Mouse (Mus musculus) erythroblast, embryonic 14.5 days (primary cell): ENCODE measurements around the gene P3h2. TPM values are rescaled to one million over a fixed set of nuclear protein-coding genes. Genes with fewer than 3 reads are reported as not detected.

Experiments used
- H3K27me3 ChIP-seq: 2 replicates; pipeline ENCODE4 v1.6.1; 2012; ENCODE audit warnings: inconsistent platforms; ENCODE audit not compliant: control insufficient read depth
- H3K36me3 ChIP-seq: 2 replicates; pipeline ENCODE4 v1.6.1; 2012; ENCODE audit warnings: mild to moderate bottlenecking, inconsistent platforms; ENCODE audit not compliant: control insufficient read depth
- H3K4me1 ChIP-seq: 2 replicates; pipeline ENCODE4 v1.6.1; 2012; ENCODE audit warnings: inconsistent platforms; ENCODE audit not compliant: control insufficient read depth
- H3K4me3 ChIP-seq: replicated peaks from 2 replicates; pipeline ENCODE3; 2012; ENCODE audit warnings: moderate library complexity, mild to moderate bottlenecking, inconsistent platforms
- H3K9me3 ChIP-seq: 2 replicates; pipeline ENCODE4 v1.6.1; 2012; ENCODE audit warnings: low read length, inconsistent platforms, mixed read lengths; ENCODE audit not compliant: control insufficient read depth
- GATA1 ChIP-seq: IDR thresholded peaks from 2 replicates; pipeline ENCODE4 v1.6.1; 2012; ENCODE audit warnings: low read length, inconsistent platforms, mixed read lengths
- TAL1 ChIP-seq: IDR thresholded peaks from 3 replicates; pipeline ENCODE4 v1.6.1; 2012; ENCODE audit warnings: low read length, inconsistent platforms, mixed read lengths
- polyA plus RNA-seq: library from polyadenylated mRNA; stranded (reverse); fragments of >175 nt; gene quantifications from 2 replicates; pipeline ENCODE4 v1.2.3, GENCODE M21; 2012

The P3h2 gene
- polyA plus RNA-seq, 1 experiment = not detected

DNA sequence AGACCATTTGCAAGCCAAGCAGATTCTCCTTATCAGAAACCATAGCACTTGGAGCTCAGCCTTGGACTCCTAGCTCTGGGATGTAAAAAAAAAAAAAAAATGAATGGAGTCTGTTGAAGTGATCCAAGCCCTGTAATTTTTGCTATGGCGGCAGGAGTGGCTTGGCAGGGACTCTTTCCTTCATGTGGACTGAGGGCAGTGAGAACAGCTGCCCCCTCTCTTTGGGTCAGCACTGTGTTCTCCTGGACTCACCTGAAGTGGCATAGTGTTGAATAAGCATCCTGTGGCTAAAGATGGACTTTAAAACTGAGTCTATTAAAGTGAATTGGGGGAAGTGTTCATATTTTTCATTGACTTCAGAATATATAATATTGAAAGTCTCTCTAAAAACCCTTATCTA, 58.2 kb downstream of the P3h2 start:
- H3K36me3 ChIP-seq = no peaks in the 10 kb centered on the region
- no peak overlapping the region for H3K4me3 ChIP-seq
- no peaks in the 10 kb centered on the region for H3K27me3 ChIP-seq
- TF ChIP-seq TAL1 (no peak), GATA1 (no peak)
- H3K4me1 ChIP-seq = no peaks in the 10 kb centered on the region
- H3K9me3 ChIP-seq = no peaks in the 10 kb centered on the region

- Histone ChIP-seq H3K9me3 (no peaks in the 10 kb centered on the region), H3K27me3 (no peaks in the 10 kb centered on the region), H3K36me3 (no peaks in the 10 kb centered on the region), H3K4me3 (no peak overlapping the region), H3K4me1 (peaks cover 4% of the 10 kb centered on the region)
- TF ChIP-seq TAL1 = no peak
- TF ChIP-seq GATA1 = no peak
These were observed 63.7 kb downstream of the P3h2 start for GRCm38 (mm10) chr16:26041929-26042303.

DNA sequence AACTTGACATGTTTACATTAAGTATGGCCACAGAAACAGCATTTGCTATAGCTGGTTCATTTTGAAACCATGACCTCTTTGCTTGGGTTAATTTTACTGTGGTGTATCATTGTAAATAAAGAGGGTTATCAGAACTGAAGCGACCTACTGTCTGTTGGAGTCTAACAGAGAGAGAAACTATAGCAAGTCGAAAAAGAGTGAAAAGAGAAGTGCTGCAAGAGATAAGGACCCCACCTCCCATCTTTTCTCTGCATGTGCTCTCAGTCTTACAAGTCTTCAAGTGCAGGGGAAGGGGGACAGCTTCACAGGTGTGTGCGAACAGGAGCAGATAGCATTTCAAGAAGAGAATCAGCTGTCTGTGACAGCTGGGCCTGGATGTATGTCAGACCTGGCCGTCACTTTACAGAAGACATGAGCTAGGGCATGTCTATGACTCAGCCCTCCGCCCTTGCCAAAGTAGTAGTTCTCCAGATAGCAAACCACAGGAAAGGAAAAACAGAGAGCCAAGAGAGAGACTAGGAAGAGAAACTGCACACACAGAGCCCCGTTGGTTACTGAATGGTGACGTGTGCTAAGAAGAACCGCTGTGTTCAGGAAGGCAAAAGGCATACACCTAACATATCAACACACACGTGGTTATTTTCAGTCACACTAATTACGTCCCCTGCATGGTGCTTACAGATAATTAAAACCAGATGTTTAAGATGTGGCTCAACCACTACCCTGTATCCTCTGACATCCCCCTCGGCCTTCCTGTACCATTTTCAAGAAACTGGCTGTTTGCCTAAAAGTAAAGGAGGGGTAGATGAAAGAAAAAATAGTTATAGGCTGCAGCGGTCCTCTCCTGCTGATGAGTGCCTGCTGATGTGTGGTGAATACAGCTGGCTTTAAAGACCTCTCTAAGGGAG, 64.3 kb downstream of the P3h2 start:
- no peaks in the 10 kb centered on the region for H3K9me3 ChIP-seq
- TF ChIP-seq GATA1 (no peak), TAL1 (no peak)
- H3K4me3 ChIP-seq = no peak overlapping the region
- no peaks in the 10 kb centered on the region for H3K27me3 ChIP-seq
- no peaks in the 10 kb centered on the region for H3K36me3 ChIP-seq
- H3K4me1 ChIP-seq = peaks cover 4% of the 10 kb centered on the region

DNA sequence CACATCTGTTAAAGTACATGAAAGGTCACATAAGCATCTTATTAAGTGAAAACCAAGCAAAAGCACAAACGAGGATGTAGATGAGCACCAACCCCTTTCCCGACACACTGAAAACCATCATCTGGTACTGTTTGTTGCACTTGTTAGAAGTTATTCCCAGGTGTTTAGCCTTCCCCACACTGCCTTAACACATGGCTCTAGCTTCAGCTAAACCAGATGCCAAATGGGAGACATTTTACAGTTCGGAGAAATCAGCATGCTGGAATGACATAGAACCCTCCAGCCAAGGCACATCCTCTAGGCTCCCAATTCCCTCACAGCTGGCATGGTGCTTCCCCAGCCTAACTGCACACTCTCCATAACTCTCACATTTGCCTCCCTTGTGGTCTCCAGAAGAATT, 66.3 kb downstream of the P3h2 start:
- no peaks in the 10 kb centered on the region for H3K27me3 ChIP-seq
- H3K9me3 ChIP-seq = no peaks in the 10 kb centered on the region
- H3K4me1 ChIP-seq = peaks cover 4% of the 10 kb centered on the region
- no peaks in the 10 kb centered on the region for H3K36me3 ChIP-seq
- no peak overlapping the region for H3K4me3 ChIP-seq
- no peak for TF ChIP-seq TAL1
- no peak for TF ChIP-seq GATA1

DNA sequence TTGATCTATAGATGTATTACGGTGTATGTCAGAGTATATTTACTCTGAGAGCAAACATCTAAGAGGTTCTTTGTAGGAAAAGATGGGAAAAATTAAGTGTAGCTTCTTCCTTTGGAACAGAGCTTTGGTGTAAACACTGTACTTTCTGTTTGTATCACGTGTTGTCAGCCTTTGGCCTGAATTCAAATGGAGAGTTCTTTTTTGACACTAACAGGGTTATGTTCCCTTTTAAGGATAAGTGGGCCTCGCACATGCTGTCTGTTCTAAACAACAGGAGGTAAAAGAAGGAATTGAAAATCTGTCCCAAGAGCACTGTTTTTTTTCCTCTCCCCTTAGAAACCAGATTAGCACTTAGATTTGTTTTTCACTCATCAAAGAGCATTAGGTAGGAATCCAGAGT, 70.1 kb downstream of the P3h2 start:
- Histone ChIP-seq H3K9me3 (no peaks in the 10 kb centered on the region), H3K4me3 (no peak overlapping the region), H3K36me3 (no peaks in the 10 kb centered on the region), H3K27me3 (no peaks in the 10 kb centered on the region), H3K4me1 (no peaks in the 10 kb centered on the region)
- TF ChIP-seq GATA1 (no peak), TAL1 (no peak)

DNA sequence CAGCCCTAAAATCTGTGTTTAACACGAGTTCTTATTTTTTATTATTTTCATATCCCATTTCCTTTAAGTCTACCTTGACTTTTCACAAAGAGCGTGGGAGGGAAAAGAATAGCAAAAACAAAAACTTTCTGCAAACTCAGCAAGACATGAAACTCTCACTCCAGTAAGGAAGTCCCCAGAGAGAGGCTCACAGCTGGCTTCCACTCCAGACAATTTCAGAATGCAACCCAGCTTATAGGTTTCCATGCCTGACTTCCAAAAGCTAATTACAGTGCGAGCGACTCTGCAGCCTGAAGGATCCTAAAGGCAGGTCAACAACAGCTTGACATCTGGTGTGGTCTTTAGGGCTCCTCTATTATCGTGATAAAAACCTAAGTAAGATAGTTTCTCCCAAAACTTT, 70.5 kb downstream of the P3h2 start:
- Histone ChIP-seq H3K4me3 (no peak overlapping the region), H3K9me3 (no peaks in the 10 kb centered on the region), H3K36me3 (no peaks in the 10 kb centered on the region), H3K27me3 (no peaks in the 10 kb centered on the region), H3K4me1 (no peaks in the 10 kb centered on the region)
- TF ChIP-seq GATA1 (no peak), TAL1 (no peak)

- no peaks in the 10 kb centered on the region for H3K9me3 ChIP-seq
- no peaks in the 10 kb centered on the region for H3K27me3 ChIP-seq
- H3K4me3 ChIP-seq = no peak overlapping the region
- H3K4me1 ChIP-seq = no peaks in the 10 kb centered on the region
- TF ChIP-seq TAL1 (no peak), GATA1 (no peak)
- no peaks in the 10 kb centered on the region for H3K36me3 ChIP-seq
These were observed 76.1 kb downstream of the P3h2 start for GRCm38 (mm10) chr16:26029424-26030012.

GRCm38 (mm10) chr16:26026416-26026815, 79.2 kb downstream of the P3h2 start:
- H3K4me3 ChIP-seq = no peak overlapping the region
- H3K4me1 ChIP-seq = no peaks in the 10 kb centered on the region
- no peaks in the 10 kb centered on the region for H3K36me3 ChIP-seq
- no peak for TF ChIP-seq GATA1
- no peaks in the 10 kb centered on the region for H3K9me3 ChIP-seq
- no peaks in the 10 kb centered on the region for H3K27me3 ChIP-seq

- Histone ChIP-seq H3K36me3 (no peaks in the 10 kb centered on the region), H3K27me3 (no peaks in the 10 kb centered on the region), H3K4me1 (no peaks in the 10 kb centered on the region), H3K4me3 (no peak overlapping the region), H3K9me3 (no peaks in the 10 kb centered on the region)
- TF ChIP-seq GATA1 (no peak), TAL1 (no peak)
These were observed 81.0 kb downstream of the P3h2 start for GRCm38 (mm10) chr16:26024543-26024942.
